Mouse (Mus musculus): ENCODE results near the gene 2610002M06Rik. TPM values are rescaled to one million over a fixed set of nuclear protein-coding genes. Genes with fewer than 3 reads are reported as not detected.

Gene 2610002M06Rik
- polyA plus RNA-seq, 1 experiment from 2014 or later, result 9.0 TPM

Other genes with a start within 250 kb of the 2610002M06Rik start
- gene Tbx22, start 148.4 kb downstream of the 2610002M06Rik start, polyA plus RNA-seq (2015; fragmentation: Nextera tagmentation; extraction: Ambion mirVana), result 0.43 and 0.48 TPM in 2 replicates
- gene Tent5d, start 23.7 kb downstream of the 2610002M06Rik start, polyA plus RNA-seq (2015; fragmentation: Nextera tagmentation; extraction: Ambion mirVana), result 0.28 and 0.32 TPM in 2 replicates
- not detected in 2 replicates for gene Gm732, start 132.1 kb upstream of the 2610002M06Rik start, polyA plus RNA-seq (2015; fragmentation: Nextera tagmentation; extraction: Ambion mirVana)